Mouse (Mus musculus) hindbrain, embryonic 16.5 days (tissue): Measurements from ENCODE around the gene Lrrc26. TPM values are rescaled to one million over a fixed set of nuclear protein-coding genes. Genes with fewer than 3 reads are reported as not detected.
A peak's percentile ranks its signal among the peaks of the same experiment; 100 is the strongest.

Source experiments
- ATAC-seq: fragments of 200-750 bp; cut with Nextera tagmentation; 2 replicates; pipeline ENCODE4 v1.8.0; 2017; ENCODE audit warnings: moderate TSS enrichment, moderate library complexity
- H3K27ac ChIP-seq: fragments of 300-500 bp; sonication (generic); 2 replicates; pipeline ENCODE4 v1.5.1; 2014; ENCODE audit warnings: low read depth, mild to moderate bottlenecking, control low read depth, low read length, moderate library complexity
- H3K27me3 ChIP-seq: fragments of 300-500 bp; sonication (generic); replicated peaks from 2 replicates; pipeline ENCODE4 v1.6.1; 2014; ENCODE audit warnings: low read length; ENCODE audit not compliant: control insufficient read depth, insufficient read depth
- H3K36me3 ChIP-seq: fragments of 300-500 bp; sonication (generic); 2 replicates; pipeline ENCODE4 v1.6.1; 2014; ENCODE audit warnings: mild to moderate bottlenecking, low read length, moderate library complexity, mixed read lengths; ENCODE audit not compliant: control insufficient read depth, insufficient read depth
- H3K4me1 ChIP-seq: fragments of 300-500 bp; sonication (generic); 2 replicates; pipeline ENCODE4 v1.6.1; 2014; ENCODE audit warnings: low read depth, low read length; ENCODE audit not compliant: control insufficient read depth, insufficient read depth
- H3K4me2 ChIP-seq: fragments of 300-500 bp; sonication (generic); 2 replicates; pipeline ENCODE4 v1.6.1; 2014; ENCODE audit warnings: mild to moderate bottlenecking, low read length, control low read depth, moderate library complexity
- H3K4me3 ChIP-seq: fragments of 300-500 bp; sonication (generic); 2 replicates; pipeline ENCODE4 v1.5.1; 2014; ENCODE audit warnings: mild to moderate bottlenecking, low read length, control low read depth, moderate library complexity
- H3K9ac ChIP-seq: fragments of 300-500 bp; sonication (generic); 2 replicates; pipeline ENCODE4 v1.6.1; 2014; ENCODE audit warnings: low read depth, mild to moderate bottlenecking, control low read depth, low read length, moderate library complexity
- H3K9me3 ChIP-seq: fragments of 300-500 bp; sonication (generic); 2 replicates; pipeline ENCODE4 v1.6.1; 2014; ENCODE audit warnings: mild to moderate bottlenecking, low read length, moderate library complexity; ENCODE audit not compliant: control insufficient read depth
- WGBS: fragments of 180-500 bp; shearing (Covaris S2); extraction: QIAGEN DNeasy Blood & Tissue Kit; methylation state at CpG from one replicate; pipeline ENCODE4 v1.1.7; 2014; 5-methylcytosine and 5-hydroxymethylcytosine counted together
- polyA plus RNA-seq: library from polyadenylated mRNA; unstranded; fragments of >200 nt; fragmentation: Nextera tagmentation; extraction: Ambion mirVana; gene quantifications from 2 replicates; pipeline ENCODE4 v1.2.1, GENCODE M21; 2015

Gene Lrrc26
- polyA plus RNA-seq, 1 experiment from 2014 or later, result 0.13 TPM

DNA sequence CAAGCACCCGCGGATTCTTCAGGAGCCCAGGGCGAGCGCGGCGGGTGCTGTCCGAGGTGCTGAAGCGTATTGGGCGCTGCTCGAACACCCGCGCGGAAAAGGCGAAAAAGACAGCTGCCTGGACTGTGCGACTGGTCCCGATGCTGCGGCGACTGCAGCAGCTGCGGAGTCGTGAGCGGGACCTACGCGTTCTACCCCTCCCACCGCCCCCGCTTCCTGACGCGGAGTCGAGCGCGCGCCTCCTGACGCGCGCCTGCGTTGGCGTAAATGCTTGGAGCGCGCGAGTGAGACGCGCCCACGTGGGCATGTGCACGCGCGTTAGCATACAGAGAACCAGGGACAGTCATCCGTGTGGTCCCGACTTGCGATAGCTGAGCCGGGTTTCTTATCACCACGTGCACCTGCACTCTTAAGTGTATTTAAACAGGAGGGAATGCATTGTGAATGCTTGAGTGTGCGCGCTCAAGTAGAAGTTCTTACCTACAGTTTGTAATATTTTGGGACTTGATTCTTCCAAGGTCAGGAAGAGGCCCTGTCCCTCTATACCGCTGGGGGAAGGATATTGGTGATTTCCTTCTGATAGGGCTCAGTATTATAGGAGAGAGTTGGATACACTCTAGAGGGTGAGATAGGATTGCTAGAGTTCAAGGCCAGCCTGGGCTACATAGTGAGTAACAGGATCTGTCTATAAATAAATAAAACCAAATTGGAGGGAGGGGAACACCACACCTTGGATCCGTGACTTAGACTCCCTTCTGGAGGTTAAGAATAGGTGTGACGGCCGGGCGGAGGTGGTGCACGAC lies 29.5 kb downstream of the Lrrc26 start, which contains the start of gene Grin1:
Gene Grin1 (minus strand): TSS at position 217 of the 803 bp plus-strand sequence.
- peak within 1 kb of the TSS; percentile 89 for H3K27ac ChIP-seq
- no peaks in the 10 kb centered on the region for H3K9me3 ChIP-seq
- H3K36me3 ChIP-seq, result no peaks in the 10 kb centered on the region
- peak within 1 kb of the TSS; percentile 60 for H3K4me3 ChIP-seq
- peak within 1 kb of the TSS; percentile 75 for H3K9ac ChIP-seq
- peak; percentile 88 for ATAC-seq
- H3K4me1 ChIP-seq, result peaks cover 12% of the 10 kb centered on the region
- 9% methylated on average over 58 of the region's 58 CpGs for WGBS
- peak within 1 kb of the TSS; percentile 69 for H3K4me2 ChIP-seq
- peaks cover 10% of the 10 kb centered on the region for H3K27me3 ChIP-seq

- no peak overlapping the region for H3K9ac ChIP-seq
- WGBS, result 44% methylated on average over 2 of the region's 2 CpGs
- ATAC-seq, result no peak
These were observed 30.4 kb downstream of the Lrrc26 start for GRCm38 (mm10) chr2:25320084-25320483.

DNA sequence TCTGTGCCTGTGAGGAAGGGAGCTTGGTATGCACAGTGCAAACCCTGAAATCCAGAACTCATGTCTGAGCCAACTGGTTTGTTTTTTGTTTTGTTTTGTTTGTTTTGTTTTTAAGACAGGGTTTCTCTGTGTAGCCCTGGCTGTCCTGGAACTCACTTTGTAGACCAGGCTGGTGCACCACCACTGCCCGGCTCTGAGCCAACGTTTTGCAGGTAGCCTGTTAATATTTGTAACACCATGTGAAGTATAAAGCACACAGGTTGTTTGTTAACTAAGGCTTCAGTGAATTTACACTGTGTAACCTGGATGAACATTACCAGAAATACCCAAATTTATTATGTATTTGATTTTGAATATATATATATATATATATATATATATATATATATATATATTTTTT lies 36.3 kb downstream of the Lrrc26 start:
- Histone ChIP-seq H3K9me3 (no peaks in the 10 kb centered on the region), H3K4me1 (no peaks in the 10 kb centered on the region), H3K27ac (no peak overlapping the region), H3K9ac (no peak overlapping the region), H3K36me3 (no peaks in the 10 kb centered on the region), H3K4me2 (no peak overlapping the region), H3K4me3 (no peak overlapping the region), H3K27me3 (peaks cover 5% of the 10 kb centered on the region)
- WGBS, result 80% methylated on average over 2 of the region's 2 CpGs
- no peak for ATAC-seq

More at GRCm38 (mm10) chr2:25320084-25320483, 30.4 kb downstream of the Lrrc26 start:
- Histone ChIP-seq H3K9me3 (no peaks in the 10 kb centered on the region), H3K4me3 (no peak overlapping the region), H3K27me3 (0 out of 2 replicates have a peak, but pooled peaks cover 3% of the 10 kb centered on the region), H3K4me2 (no peak overlapping the region), H3K36me3 (no peaks in the 10 kb centered on the region), H3K27ac (no peak overlapping the region), H3K4me1 (peaks cover 12% of the 10 kb centered on the region)

GRCm38 (mm10) chr2:25328440-25328839 lies 38.7 kb downstream of the Lrrc26 start:
- H3K9ac ChIP-seq, result no peak overlapping the region
- 33% methylated on average over 7 of the region's 7 CpGs for WGBS
- no peaks in the 10 kb centered on the region for H3K36me3 ChIP-seq
- peaks cover 11% of the 10 kb centered on the region for H3K4me1 ChIP-seq
- H3K4me2 ChIP-seq, result no peak overlapping the region
- ATAC-seq, result no peak
- no peak overlapping the region for H3K27ac ChIP-seq
- H3K9me3 ChIP-seq, result no peaks in the 10 kb centered on the region
- peaks cover 5% of the 10 kb centered on the region for H3K27me3 ChIP-seq
- H3K4me3 ChIP-seq, result no peak overlapping the region

- Histone ChIP-seq H3K27me3 (peaks cover 2% of the 10 kb centered on the region), H3K36me3 (0 out of 2 replicates have a peak, but pooled peaks cover 6% of the 10 kb centered on the region), H3K27ac (no peak overlapping the region), H3K4me2 (peak overlapping the region; percentile 86), H3K4me3 (peak overlapping the region; percentile 94), H3K4me1 (peaks cover 15% of the 10 kb centered on the region), H3K9ac (peak overlapping the region; percentile 80), H3K9me3 (no peaks in the 10 kb centered on the region)
- WGBS, result 55% methylated on average over 9 of the region's 9 CpGs
- no peak for ATAC-seq
These were observed 41.8 kb downstream of the Lrrc26 start for GRCm38 (mm10) chr2:25331470-25331869.

GRCm38 (mm10) chr2:25332286-25333160 lies 42.8 kb downstream of the Lrrc26 start, which contains the start of gene Man1b1:
TSS of gene Man1b1 (plus strand) at chr2:25332338.
- Histone ChIP-seq H3K9me3 (no peaks in the 10 kb centered on the region), H3K9ac (peak within 1 kb of the TSS; percentile 96), H3K27ac (peak within 1 kb of the TSS; percentile 88), H3K27me3 (no peaks in the 10 kb centered on the region), H3K4me1 (peaks cover 15% of the 10 kb centered on the region), H3K4me3 (peak within 1 kb of the TSS; percentile 94), H3K36me3 (peaks cover 11% of the 10 kb centered on the region), H3K4me2 (peak within 1 kb of the TSS; percentile 96)
- ATAC-seq, result peak; percentile 99
- WGBS, result under 1% methylated on average over 78 of the region's 78 CpGs

DNA sequence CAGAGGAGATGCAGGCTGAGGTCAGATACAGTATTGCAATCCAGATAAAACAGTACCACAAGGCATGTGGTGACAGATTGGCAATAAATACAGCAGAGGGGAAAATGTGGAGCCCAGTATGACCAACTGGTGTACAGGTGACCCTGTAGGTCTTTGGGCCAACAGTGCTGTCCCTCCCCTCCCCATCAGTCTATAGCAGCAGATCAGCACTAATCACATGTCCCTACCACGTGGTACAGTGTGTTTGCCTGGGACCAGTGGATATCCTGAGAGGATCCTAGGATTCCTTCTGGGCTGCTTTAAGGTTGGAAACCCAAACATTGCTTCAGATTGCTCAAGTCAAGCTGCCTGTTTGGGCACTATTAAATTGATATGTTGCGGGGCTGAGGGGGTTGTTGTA lies 43.9 kb downstream of the Lrrc26 start:
- Histone ChIP-seq H3K9ac (peak overlapping the region; percentile 96), H3K9me3 (no peaks in the 10 kb centered on the region), H3K4me1 (peaks cover 15% of the 10 kb centered on the region), H3K4me3 (peak overlapping the region; percentile 94), H3K36me3 (peaks cover 21% of the 10 kb centered on the region), H3K27me3 (no peaks in the 10 kb centered on the region), H3K4me2 (peak overlapping the region; percentile 96), H3K27ac (no peak overlapping the region)
- no peak for ATAC-seq
- 72% methylated on average over 2 of the region's 2 CpGs for WGBS

- no peaks in the 10 kb centered on the region for H3K27me3 ChIP-seq
- WGBS, result 86% methylated on average over 6 of the region's 6 CpGs
- no peak for ATAC-seq
- H3K4me2 ChIP-seq, result no peak overlapping the region
- peaks cover 37% of the 10 kb centered on the region for H3K36me3 ChIP-seq
- no peak overlapping the region for H3K4me3 ChIP-seq
- no peak overlapping the region for H3K27ac ChIP-seq
- no peaks in the 10 kb centered on the region for H3K9me3 ChIP-seq
- peaks cover 6% of the 10 kb centered on the region for H3K4me1 ChIP-seq
- H3K9ac ChIP-seq, result no peak overlapping the region
These were observed 48.6 kb downstream of the Lrrc26 start for GRCm38 (mm10) chr2:25338303-25338702.
